Mouse (Mus musculus) embryo, embryonic 10.5 days (tissue): ENCODE data around the gene Cdh4.
A peak's percentile ranks its signal among the peaks of the same experiment; 100 is the strongest.

ENCODE experiments used
- DNase-seq: peaks from one replicate; pipeline ENCODE4 v3.0.0-alpha.2; 2015; ENCODE audit warnings: low spot score

Gene Cdh4

DNA sequence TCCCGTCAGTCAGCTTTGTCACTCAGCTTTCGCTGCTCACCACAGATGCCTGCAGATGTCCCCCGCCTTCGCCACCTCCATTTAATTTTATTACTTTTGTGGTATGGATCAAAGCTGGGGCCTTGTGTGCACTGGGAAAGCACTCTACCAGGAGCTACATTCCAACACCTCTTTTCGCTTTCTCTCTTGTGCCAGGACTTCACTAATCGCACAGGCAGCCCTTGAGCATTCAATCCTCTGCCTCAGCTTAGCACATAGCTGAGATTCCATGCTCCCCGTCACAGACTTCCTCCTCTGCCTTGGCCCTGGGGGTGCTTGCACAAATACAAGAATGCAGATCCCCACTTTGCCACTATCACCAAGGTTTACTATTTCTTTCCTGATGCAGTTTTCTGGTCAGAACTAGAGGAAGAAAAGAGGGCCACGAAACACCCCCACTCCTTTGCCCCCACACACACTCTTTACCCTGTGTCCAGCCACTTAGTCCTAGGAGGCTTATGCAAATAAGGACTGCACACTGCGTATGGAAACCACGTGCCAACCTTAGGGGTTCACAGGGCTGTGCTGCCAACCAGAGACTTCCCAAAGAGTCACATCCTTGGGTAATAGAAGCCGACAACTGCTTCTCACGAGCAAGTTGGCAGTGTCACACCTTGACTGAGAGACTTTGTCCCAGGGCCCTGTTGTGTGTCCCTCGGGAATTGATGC is 350.3 kb downstream of the Cdh4 start:
- DNase-seq: peak; percentile 32

DNA sequence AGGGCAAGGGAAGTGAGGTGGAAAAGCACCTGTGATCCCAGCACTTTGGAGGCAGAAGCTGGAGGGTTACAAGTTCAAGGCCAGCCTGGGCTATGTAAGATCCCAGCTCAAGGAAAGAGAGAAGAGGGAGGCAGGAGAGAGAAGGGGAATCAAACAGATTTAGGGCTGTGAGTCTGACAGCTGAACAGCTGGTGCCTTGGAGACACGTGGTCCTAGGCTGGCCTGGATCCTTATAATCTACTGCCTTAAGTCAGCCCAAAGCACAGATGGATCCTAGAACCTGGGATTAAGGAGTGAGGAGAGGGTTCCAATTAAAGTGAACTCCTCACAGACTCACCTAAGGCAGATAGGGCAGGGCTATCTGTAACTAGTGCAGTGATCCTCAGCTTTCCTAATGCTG is 352.1 kb downstream of the Cdh4 start:
- no peak for DNase-seq

DNA sequence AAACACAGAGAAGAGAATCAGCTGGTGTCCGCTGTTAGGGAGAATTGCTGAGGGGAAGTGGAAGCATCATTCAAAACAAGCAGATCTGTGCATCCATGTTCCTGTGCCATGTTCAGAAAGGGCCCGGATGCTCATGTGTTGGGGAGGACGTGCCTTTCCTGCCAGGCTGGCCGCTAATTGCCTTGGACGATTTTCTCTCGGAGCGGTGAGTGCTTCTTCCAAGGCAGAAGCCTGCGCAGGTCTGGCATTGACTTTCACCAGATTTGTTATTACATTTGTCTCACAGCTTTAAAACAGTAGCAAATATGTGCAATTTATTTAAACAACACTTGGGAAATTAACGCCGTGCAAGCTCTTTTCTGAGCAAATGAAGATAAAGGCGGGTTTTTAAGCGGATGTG is 353.2 kb downstream of the Cdh4 start:
- no peak for DNase-seq

DNA sequence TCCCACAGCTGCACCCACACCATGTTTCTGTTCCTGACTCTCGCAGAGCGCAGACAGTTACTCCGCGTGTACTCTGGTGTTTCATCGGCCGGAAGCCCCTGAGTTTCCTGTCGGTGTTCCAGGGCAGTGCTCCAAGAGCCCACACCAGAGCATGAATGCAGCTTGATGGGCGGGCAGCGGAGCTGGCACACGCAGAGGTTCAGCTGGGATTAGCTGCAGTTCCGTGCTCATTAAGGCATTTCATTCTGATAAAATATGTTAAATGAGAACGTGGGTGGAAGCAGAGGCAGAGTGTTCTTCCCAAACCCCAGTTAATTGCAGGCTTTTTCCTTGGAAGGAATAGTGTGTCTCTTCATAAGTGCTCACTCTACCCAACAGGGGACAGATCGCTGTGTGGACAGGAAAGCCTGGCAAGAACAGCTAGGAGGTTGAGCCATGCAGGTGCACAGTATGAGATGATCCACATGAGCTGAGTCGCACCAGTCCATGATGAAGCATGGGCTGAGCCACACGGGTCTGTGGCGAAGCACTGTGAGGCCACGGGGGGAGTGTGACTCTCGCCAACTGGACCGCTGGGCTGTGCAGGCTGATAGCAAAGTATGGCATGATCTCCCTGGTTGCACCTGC is 357.8 kb downstream of the Cdh4 start:
- DNase-seq: no peak

DNA sequence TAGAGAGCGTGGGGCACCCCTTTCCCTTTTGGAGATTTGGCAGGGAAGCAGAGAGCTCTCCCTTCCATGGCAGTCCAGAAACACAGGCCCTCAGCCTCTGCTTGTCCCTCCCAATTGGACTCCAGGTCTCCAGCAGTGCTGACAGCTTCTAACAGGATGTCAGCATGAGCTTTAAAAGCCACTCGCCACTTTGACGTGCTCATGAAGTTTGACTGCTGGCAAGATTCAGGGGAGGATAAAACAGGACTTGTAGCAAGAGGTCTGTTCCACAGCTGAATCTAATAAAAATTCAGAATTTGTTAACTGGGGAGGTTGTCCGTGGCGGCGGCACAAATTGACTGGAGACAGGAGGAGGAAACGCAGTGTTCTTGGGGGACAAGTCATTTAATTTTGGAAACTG is 358.8 kb downstream of the Cdh4 start:
- DNase-seq: no peak

DNA sequence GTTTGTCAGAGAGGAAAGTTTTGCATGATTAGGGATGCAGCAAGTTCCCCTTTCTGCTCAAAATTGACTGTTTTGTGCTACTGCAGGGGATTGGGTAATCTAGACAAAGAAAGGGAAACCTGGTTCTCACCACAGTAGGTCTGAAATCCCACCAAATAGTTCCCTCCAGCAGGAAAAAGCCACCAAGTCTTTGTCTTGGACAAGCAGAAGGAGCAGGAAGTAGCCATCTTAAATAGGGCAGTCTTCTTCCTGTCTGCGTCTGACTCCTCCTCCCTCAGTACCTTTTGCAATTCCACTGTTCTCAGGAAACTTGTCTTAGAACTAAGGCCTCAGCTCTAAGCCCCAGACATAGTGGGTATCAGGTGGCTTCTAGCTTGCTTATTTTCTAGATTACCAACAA is 360.2 kb downstream of the Cdh4 start:
- DNase-seq: no peak

DNA sequence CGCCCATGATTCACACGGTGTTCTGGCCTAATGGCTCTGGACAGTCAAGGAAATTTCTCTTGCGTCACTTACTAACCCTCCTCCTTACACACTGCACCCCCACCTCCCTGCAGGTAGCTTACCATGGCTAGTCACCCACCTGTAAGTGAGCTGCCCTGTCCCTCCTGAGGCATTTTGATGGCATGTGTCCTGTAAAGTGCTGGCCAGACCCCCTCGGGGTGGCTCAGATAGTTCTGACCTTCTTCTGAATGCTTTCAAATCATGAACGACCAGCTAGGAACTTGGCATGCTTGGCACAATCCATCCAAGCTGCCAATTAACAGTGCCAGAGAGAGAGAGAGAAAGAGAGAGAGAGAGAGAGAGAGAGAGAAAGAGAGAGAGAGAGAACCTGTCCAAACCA is 368.9 kb downstream of the Cdh4 start:
- no peak for DNase-seq

DNA sequence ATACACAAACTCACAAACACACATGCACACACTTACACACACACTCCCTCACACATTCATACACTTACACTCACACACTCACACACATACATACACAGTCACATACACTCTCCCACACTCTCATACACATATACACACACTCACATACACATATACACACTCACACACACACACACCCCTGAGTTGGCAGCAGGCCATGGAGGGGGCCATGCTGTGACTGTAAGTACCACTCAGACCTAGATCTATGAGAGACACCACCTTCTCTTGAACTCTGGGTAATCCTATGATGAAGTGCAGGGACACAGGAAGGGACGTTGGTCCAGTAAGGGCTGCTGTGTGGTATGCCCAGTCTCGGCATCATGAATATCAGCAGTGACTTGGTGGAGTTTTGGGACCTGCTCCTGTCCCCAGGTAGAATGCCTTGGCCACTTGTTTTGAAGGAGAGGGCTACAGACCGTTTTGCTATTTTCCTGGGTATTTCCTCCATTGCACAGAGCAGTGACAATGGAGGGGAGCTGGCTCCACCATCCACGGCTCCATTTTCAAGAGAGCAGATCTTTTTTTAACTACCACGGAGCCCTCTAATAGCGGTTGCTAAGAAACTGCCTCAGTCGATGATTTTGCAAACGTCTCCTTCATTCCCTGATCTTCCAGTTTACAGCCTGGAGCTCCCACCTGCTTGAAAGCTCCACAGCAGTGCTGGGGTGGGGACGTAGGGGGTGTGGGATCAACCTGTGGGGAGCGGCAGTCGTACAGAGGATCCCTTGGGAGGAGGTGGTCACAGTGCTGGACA is 371.0 kb downstream of the Cdh4 start:
- DNase-seq: no peak

DNA sequence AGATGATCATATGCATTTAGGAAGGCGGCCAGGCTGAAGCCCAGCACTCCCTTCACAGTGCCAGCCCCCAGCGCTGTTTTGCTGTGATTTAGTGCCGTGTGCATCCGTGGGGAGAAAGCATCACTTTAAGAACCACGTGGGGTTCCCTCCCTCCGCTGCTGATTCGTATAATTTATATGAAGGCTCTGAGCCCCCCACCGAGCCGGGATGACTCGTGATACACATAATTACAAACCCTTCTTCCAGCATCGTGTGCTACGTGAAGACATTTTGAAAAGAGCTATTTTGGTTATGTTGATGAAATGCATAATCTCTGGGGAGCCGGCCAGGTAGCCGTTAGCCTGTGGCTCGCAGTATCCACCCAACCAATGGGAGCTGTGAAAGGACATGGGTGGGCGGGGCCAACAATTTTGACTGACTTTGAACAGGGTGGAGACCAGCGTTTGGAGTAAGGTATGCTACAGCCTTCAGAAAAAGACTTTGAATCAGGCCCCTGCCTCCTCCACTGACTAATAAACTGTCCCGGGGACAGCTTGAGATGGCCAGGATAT is 382.6 kb downstream of the Cdh4 start:
- no peak for DNase-seq

DNA sequence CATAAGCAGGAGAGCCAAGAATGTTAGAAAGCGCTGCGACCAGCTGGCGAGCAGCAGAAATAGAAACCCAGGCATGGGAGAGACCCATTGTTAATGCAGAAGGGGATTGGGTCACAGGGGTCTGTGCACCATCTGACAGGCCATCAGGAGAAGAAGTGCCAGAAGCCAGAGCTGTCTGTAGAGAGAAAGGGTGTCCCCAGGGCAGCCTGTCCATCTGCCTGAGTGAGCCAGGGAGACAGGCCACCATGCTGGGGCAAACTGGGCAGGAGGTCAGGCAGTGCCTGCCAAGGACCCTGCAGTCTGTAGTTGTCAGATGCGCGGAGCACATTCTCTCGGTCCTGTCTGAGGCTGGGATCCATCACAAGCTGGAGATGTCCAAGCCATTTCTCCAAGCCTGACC is 386.7 kb downstream of the Cdh4 start:
- no peak for DNase-seq

DNA sequence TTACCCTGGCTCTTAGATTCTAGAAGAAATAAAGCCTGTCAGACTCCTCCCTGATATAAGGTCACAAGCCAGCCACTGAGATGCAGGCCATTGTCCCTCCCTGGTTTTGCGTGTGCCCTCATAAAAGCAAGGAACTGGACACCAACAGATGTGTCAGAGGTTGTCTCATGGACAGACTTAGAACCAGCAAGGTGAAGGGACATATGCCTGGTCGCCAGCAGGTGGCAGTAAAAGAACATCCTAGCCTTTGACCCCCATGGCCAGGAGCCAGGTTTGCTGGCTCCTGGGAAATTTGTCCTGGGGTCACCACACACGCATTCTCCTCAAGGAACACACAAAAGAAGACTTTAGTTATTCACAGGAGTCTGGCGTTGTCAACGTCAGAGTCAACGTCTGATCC is 387.7 kb downstream of the Cdh4 start:
- DNase-seq: peak; percentile 76

DNA sequence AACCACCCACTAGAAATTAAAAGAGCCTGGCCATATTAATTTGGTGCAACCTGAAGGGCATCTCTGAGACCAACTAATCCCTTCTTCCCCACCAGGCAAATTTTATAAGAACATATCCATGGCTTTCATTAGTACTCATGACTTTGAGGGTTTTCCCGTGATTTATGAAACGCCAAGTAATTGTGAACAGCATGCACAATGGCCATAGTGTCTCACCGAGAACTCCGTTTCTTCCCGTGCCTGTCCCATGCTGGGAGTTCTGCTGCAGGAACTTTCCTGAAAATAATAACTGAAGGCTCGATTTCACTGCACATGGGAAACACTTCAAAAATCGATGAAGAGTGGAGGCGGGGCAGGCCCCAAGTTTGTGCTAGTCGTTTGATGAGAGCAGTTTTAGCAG is 392.7 kb downstream of the Cdh4 start:
- no peak for DNase-seq

DNA sequence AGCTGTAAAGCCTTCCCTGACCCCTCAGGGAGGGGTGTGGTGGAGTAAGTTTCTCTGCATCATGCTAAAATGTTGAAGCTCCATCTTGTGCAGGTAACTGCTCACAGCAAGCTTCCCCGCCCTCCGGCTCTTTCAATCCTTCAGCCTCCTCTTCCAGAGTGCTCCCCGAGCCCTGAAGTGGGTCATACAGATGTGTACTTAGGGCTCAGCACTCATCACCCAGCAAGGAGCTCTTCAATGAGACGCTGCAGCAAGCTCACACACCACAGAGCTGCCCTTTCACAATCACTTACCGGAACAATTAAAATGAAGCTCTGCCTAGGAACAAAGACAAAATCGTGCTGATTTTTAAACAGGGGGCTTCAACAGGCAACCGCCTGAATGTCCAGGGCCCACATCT is 393.3 kb downstream of the Cdh4 start:
- DNase-seq: no peak

DNA sequence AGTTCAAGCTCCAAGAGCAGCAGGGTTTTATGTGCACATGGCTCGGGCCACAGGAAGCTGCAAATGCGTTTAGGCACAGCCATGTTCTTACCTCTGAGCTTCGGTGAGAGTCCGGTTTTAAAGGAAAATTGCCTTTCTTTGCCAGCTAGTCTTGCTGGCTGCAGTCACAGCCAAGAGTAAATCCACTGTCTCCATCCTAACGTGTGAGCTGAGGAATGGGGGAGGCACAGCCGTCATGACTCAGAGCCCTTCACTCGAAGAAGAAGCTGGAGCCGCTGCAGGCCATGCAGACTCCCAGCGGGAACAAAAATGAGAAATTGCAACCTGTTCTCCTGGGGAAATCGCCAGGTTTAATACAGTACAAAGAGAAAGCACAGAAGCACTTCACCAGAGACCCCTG is 395.0 kb downstream of the Cdh4 start:
- no peak for DNase-seq

DNA sequence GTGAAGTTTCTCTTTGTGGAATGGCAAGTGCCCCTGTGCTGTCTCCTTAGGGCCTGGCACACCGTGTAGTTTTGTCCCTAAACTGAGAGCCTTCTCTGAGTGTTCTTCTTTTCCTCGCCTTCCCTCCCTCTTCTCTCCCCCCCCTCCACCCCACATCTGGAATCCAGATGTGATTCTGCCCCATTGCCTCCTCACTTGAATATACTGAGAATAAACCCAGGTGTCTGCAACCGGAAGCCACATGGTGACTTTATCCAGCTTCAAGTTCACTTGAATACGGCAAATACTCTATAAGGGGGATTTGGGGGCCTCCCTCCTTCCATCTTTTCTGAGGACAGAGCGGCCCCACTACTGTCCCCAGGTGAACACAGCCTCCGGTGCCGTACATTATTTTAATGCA is 395.8 kb downstream of the Cdh4 start:
- DNase-seq: peak; percentile 62

DNA sequence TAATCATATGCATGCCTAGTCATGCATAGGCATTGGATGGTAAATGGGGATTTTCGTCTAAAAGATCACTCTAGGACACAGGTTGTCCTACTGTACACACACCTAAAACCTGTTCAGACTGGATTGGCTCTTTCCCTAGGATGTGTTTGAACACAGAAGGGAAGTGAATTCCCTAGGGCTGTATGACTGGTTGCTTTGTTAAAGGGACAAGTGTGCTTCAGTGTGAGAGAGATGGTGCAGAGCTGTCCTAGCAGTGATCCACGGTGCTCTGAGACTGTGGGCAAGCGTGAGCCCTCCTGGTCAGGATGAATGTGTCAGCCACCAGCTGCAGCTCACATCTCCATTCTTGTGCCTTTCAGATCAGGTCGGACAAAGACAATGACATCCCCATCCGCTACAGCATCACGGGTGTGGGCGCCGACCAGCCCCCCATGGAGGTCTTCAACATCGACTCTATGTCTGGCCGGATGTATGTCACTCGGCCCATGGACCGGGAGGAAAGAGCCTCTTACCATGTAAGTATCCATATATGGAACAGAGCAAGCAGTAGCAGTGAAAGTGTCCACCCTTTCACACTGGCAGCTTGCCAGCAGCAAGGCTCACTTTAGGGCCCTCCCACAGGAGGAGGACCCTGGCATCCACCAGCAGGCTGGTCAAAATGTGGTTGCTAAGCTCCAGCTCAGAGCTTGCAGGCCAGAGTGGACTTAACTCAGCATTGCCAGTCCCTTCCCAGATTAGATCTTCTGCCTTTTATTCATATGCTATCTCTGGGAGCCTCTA is 400.6 kb downstream of the Cdh4 start:
- no peak for DNase-seq

DNA sequence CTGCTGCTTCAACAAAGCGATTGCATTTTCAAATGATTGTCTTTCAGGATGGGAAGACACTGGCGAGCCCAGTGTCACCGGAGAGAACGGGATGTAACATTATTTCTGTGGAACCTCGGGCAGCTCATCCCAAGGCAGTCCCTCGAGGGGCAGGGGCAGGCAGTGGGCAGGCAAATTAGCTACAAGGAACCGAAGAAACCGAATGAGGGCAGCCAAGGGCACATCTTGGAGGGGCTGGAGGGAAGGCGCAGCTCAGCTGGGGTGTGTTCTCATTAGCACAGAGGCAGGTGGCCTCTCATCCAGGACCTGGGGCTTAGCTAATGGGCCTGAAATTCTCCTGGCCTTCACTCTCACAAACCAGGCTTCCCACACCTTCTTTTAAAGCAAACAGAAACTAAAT is 407.5 kb downstream of the Cdh4 start:
- DNase-seq: no peak

DNA sequence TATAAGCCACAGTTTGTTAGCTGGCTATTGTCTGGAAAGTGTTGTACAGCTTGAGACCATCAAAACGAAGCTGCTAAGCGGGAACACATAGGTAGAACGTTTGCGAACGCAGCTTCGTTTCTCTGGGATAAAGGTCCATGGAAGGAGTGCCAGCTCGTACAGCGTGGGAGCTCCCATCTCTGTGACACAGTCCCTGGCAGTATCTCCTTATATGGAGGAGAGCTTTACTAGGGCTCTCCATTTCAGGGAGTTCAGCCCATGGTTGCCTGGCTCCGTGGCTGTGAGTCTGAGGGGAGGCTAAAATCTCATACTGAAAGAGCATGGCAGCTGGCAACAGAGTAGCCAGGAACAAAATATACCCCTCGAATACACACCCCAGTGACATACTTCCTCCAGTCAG is 409.9 kb downstream of the Cdh4 start:
- no peak for DNase-seq

DNA sequence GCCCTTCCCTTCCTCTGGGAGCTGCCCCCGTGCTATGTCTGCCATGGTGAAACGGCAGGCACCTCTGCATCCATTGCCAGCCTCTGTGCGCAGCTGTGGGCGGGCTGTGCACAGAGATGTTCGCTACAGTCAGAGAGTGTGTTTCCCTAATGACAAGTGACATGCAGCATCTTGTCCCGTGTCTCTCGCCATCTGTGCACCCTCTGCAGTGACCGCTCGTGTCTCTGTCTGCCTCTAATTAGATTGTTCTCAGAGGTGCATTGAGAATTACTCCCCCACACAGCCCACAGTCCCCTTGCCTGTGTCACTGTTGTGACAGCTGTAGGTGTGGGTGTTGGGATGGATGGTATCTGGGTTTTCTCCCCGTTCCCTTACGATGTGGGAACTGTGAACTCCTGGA is 410.6 kb downstream of the Cdh4 start:
- DNase-seq: no peak

DNA sequence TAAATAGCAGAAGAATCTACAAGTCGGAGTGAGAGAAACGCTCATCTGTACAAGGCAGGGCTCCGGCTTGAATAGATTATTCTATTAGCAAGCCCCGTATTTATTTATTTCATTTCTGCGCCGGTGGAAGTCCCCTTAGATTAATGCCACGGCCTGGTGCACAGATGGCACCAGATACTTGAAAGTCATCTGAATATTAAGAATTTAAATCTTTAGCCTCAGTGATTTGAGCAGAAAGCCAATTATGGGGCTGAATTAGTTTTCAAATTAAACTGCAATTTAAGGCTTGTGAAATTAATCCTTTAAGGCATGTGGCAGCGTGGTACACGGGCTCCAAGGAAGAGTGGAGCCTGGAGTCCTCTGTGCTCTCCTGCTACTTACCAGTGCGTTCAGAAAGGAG is 411.7 kb downstream of the Cdh4 start:
- DNase-seq: no peak

DNA sequence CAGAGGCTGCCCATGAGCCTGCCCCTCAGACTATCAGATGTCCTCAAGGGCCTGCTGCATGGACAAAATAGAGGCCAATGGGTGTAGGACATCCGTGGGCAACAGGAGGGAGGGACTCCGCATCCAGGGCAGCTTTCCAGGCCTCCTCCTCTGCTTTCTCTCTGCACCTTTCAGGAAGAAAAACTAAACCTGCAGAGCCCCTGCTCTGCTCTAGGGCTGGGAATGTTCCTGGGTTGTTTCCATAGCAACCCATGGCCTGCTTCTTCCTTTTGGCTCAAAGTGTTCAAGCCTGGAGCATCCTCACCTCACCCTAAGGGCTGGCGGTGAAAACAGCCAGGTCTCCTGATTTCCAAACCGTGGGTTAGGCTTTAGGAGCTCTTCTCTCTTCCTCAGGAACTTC is 414.9 kb downstream of the Cdh4 start:
- no peak for DNase-seq

DNA sequence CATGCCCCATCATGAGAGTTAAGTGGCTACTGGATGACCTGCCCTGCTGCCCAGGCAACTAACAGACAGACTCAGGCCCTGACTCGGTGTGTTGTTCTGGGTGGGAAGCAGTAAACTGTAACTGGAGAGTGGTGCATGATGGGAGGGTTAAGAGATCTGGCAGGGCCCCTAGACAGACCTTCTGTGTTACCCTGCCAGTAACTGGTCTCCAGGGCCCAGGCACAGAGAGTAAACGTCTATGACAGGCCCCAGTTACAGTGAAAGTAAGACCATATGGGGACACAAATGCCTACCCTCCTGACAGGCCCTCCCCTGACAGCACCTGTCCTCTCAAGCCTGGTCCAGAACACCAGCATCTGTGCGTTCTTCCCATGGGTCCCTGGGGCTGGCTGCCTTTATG is 420.4 kb downstream of the Cdh4 start:
- no peak for DNase-seq
